Mouse (Mus musculus): ENCODE measurements around the gene Ppp1r1b. TPM values are rescaled to one million over a fixed set of nuclear protein-coding genes. Genes with fewer than 3 reads are reported as not detected.

The Ppp1r1b gene
- polyA plus RNA-seq, 1 experiment, result 150 TPM

- TF ChIP-seq POLR2A (IDR thresholded peaks at IDR 0.05; ENCODE audit: borderline replicate concordance, insufficient read depth, low read length) (0 out of 2 replicates have a peak, but pooled peaks have one; percentile 7), CTCF (IDR thresholded peaks at IDR 0.05; ENCODE audit: borderline replicate concordance, insufficient read depth, low read depth, low read length) (no peak)
- Histone ChIP-seq H3K4me3 (replicated peaks; ENCODE audit: insufficient read depth, low read depth, low read length) (peak overlapping the region; percentile 63), H3K27ac (ENCODE audit: insufficient read depth, low read length) (peak overlapping the region; percentile 99), H3K4me1 (ENCODE audit: control insufficient read depth, insufficient read depth, low read length) (peaks cover 47% of the 10 kb centered on the region), H3K27me3 (ENCODE audit: control insufficient read depth, insufficient read depth, low read length) (no peaks in the 10 kb centered on the region)
- 2% methylated on average over 40 of the region's 41 CpGs for WGBS
- DNase-seq, result peak; percentile 82 to 86
These were observed 14.0 kb upstream of the Ppp1r1b start for GRCm38 (mm10) chr11:98333981-98334741.

- Histone ChIP-seq H3K27ac (ENCODE audit: insufficient read depth, low read length) (no peak overlapping the region; the same call in 1 of the 2 replicates), H3K4me3 (replicated peaks; ENCODE audit: insufficient read depth, low read depth, low read length) (no peak overlapping the region), H3K27me3 (ENCODE audit: control insufficient read depth, insufficient read depth, low read length) (no peaks in the 10 kb centered on the region), H3K4me1 (ENCODE audit: control insufficient read depth, insufficient read depth, low read length) (peaks cover 41% of the 10 kb centered on the region)
- DNase-seq, result no peak
- TF ChIP-seq POLR2A (IDR thresholded peaks at IDR 0.05; ENCODE audit: borderline replicate concordance, insufficient read depth, low read length), result no peak
- TF ChIP-seq CTCF (IDR thresholded peaks at IDR 0.05; ENCODE audit: borderline replicate concordance, insufficient read depth, low read depth, low read length), result no peak
- 49% methylated on average over 9 of the region's 9 CpGs for WGBS
These were observed 13.0 kb upstream of the Ppp1r1b start for GRCm38 (mm10) chr11:98335250-98335649.

GRCm38 (mm10) chr11:98336245-98337107 is 11.7 kb upstream of the Ppp1r1b start:
- peak; percentile 60 for TF ChIP-seq CTCF (IDR thresholded peaks at IDR 0.05; ENCODE audit: borderline replicate concordance, insufficient read depth, low read depth, low read length)
- no peak for TF ChIP-seq POLR2A (IDR thresholded peaks at IDR 0.05; ENCODE audit: borderline replicate concordance, insufficient read depth, low read length)
- 48% methylated on average over 13 of the region's 13 CpGs for WGBS
- Histone ChIP-seq H3K4me1 (ENCODE audit: control insufficient read depth, insufficient read depth, low read length) (peaks cover 30% of the 10 kb centered on the region), H3K27me3 (ENCODE audit: control insufficient read depth, insufficient read depth, low read length) (no peaks in the 10 kb centered on the region), H3K27ac (ENCODE audit: insufficient read depth, low read length) (no peak overlapping the region), H3K4me3 (replicated peaks; ENCODE audit: insufficient read depth, low read depth, low read length) (no peak overlapping the region)
- DNase-seq, result peak in 1 of 2 experiments; percentile 63

GRCm38 (mm10) chr11:98338507-98338961 is 9.7 kb upstream of the Ppp1r1b start:
- under 1% methylated on average over 57 of the region's 57 CpGs for WGBS
- Histone ChIP-seq H3K27ac (ENCODE audit: insufficient read depth, low read length) (peak overlapping the region; percentile 72), H3K27me3 (ENCODE audit: control insufficient read depth, insufficient read depth, low read length) (no peaks in the 10 kb centered on the region), H3K4me3 (replicated peaks; ENCODE audit: insufficient read depth, low read depth, low read length) (peak overlapping the region; percentile 58), H3K4me1 (ENCODE audit: control insufficient read depth, insufficient read depth, low read length) (peaks cover 23% of the 10 kb centered on the region)
- DNase-seq, result peak; percentile 87 to 93
- TF ChIP-seq POLR2A (IDR thresholded peaks at IDR 0.05; ENCODE audit: borderline replicate concordance, insufficient read depth, low read length), result 0 out of 2 replicates have a peak, but pooled peaks have one; percentile 13
- TF ChIP-seq CTCF (IDR thresholded peaks at IDR 0.05; ENCODE audit: borderline replicate concordance, insufficient read depth, low read depth, low read length), result no peak

GRCm38 (mm10) chr11:98339071-98339501 is 9.1 kb upstream of the Ppp1r1b start:
- TF ChIP-seq POLR2A (IDR thresholded peaks at IDR 0.05; ENCODE audit: borderline replicate concordance, insufficient read depth, low read length) (0 out of 2 replicates have a peak, but pooled peaks have one; percentile 15), CTCF (IDR thresholded peaks at IDR 0.05; ENCODE audit: borderline replicate concordance, insufficient read depth, low read depth, low read length) (no peak)
- Histone ChIP-seq H3K4me3 (replicated peaks; ENCODE audit: insufficient read depth, low read depth, low read length) (peak overlapping the region; percentile 58), H3K27ac (ENCODE audit: insufficient read depth, low read length) (peak overlapping the region; percentile 87), H3K27me3 (ENCODE audit: control insufficient read depth, insufficient read depth, low read length) (no peaks in the 10 kb centered on the region), H3K4me1 (ENCODE audit: control insufficient read depth, insufficient read depth, low read length) (peaks cover 19% of the 10 kb centered on the region)
- under 1% methylated on average over 19 of the region's 19 CpGs for WGBS
- peak; percentile 63 to 75 for DNase-seq

- no peak for TF ChIP-seq CTCF (IDR thresholded peaks at IDR 0.05; ENCODE audit: borderline replicate concordance, insufficient read depth, low read depth, low read length)
- TF ChIP-seq POLR2A (IDR thresholded peaks at IDR 0.05; ENCODE audit: borderline replicate concordance, insufficient read depth, low read length), result no peak
- no peak for DNase-seq
- peak overlapping the region; percentile 58 for H3K4me3 ChIP-seq (replicated peaks; ENCODE audit: insufficient read depth, low read depth, low read length)
- peak overlapping the region; percentile 87 for H3K27ac ChIP-seq (ENCODE audit: insufficient read depth, low read length)
- 27% methylated on average over 11 of the region's 11 CpGs for WGBS
- no peaks in the 10 kb centered on the region for H3K27me3 ChIP-seq (ENCODE audit: control insufficient read depth, insufficient read depth, low read length)
- H3K4me1 ChIP-seq (ENCODE audit: control insufficient read depth, insufficient read depth, low read length), result peaks cover 14% of the 10 kb centered on the region
These were observed 8.4 kb upstream of the Ppp1r1b start for GRCm38 (mm10) chr11:98339679-98340287.

DNA sequence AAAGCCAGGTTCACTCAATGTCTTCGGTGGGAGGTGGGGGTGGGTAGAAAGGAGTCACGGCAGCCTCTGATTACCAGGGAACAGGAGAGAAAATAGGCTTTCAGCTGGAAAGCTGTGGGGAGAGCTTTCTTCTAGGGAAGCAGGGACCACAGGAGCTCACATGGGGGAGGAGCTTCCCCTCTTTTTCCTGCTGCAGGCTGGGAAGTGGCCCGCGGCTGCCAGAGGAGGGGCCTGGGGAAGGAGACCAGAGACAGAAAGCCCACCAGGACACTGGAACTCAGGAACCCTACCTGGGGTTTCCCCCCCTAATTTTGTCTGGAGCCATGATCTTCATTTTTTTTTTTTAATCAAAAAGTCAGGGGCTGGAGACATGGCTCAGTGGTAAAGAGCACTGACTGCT is 7.6 kb upstream of the Ppp1r1b start:
- TF ChIP-seq CTCF (IDR thresholded peaks at IDR 0.05; ENCODE audit: borderline replicate concordance, insufficient read depth, low read depth, low read length), result no peak
- TF ChIP-seq POLR2A (IDR thresholded peaks at IDR 0.05; ENCODE audit: borderline replicate concordance, insufficient read depth, low read length), result no peak
- DNase-seq, result no peak
- no peak overlapping the region for H3K4me3 ChIP-seq (replicated peaks; ENCODE audit: insufficient read depth, low read depth, low read length)
- peaks cover 8% of the 10 kb centered on the region for H3K4me1 ChIP-seq (ENCODE audit: control insufficient read depth, insufficient read depth, low read length)
- no peak overlapping the region for H3K27ac ChIP-seq (ENCODE audit: insufficient read depth, low read length)
- no peaks in the 10 kb centered on the region for H3K27me3 ChIP-seq (ENCODE audit: control insufficient read depth, insufficient read depth, low read length)
- WGBS, result 52% methylated on average over 4 of the region's 4 CpGs
